Mouse (Mus musculus) brain, embryonic 14.5 days (tissue): ENCODE results near the gene Hhipl2.

ENCODE experiments used
- CTCF ChIP-seq: fragments of 200-500 bp; IDR thresholded peaks from 2 replicates; pipeline ENCODE4 v1.5.1; 2012; ENCODE audit warnings: inconsistent platforms, mild to moderate bottlenecking, moderate library complexity, borderline replicate concordance; ENCODE audit not compliant: insufficient read depth, insufficient read length; ENCODE audit errors: extremely low read depth
- POLR2A ChIP-seq: fragments of 200-500 bp; IDR thresholded peaks from 2 replicates; pipeline ENCODE4 v1.6.1; 2012; ENCODE audit warnings: mild to moderate bottlenecking, inconsistent platforms, borderline replicate concordance; ENCODE audit not compliant: poor library complexity, insufficient read depth, insufficient read length, severe bottlenecking; ENCODE audit errors: extremely low read depth

DNA sequence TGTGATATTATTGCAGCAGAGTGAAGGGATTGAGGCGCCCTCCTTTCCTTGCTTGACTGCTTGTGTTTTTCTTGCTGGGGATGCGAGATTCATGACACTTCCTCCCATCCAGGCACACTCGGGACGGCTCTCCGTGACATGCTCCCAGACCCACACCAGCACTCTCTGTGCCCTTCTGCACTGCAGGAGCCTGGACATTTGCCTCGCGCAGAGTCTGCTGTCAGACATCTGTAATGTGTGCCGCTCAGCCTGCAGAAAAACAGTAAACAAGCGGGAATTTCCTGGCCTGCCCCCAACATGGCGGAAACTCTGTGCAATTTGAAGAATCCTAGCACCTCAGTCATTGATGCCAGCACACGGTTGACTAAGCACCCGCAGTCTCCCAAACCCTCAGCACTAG lies at the start of gene Hhipl2:
- TF ChIP-seq CTCF: no peak
- no peak for TF ChIP-seq POLR2A
